Mouse (Mus musculus) lung, postnatal 0 days (tissue): ENCODE data around the gene Ttc24.

Source experiments
- CTCF ChIP-seq: IDR thresholded peaks from 2 replicates; pipeline ENCODE4 v1.5.1; 2016; ENCODE audit warnings: antibody characterized with exemption, mild to moderate bottlenecking
- EP300 ChIP-seq: IDR thresholded peaks from 2 replicates; pipeline ENCODE4 v1.6.1; 2016; ENCODE audit warnings: antibody characterized with exemption, mild to moderate bottlenecking, control low read depth

- TF ChIP-seq CTCF = no peak
- no peak for TF ChIP-seq EP300
Measured at GRCm38 (mm10) chr3:88090616-88091015, 12.5 kb upstream of the Ttc24 start.
